Mouse (Mus musculus) erythroblast, embryonic 14.5 days (primary cell): Measurements from ENCODE around the gene Armcx6.

Source experiments
- GATA1 ChIP-seq: IDR thresholded peaks from 2 replicates; pipeline ENCODE4 v1.6.1; 2012; ENCODE audit warnings: low read length, inconsistent platforms, mixed read lengths
- TAL1 ChIP-seq: IDR thresholded peaks from 3 replicates; pipeline ENCODE4 v1.6.1; 2012; ENCODE audit warnings: low read length, inconsistent platforms, mixed read lengths

GRCm38 (mm10) chrX:134757293-134757995 is 6.2 kb upstream of the Armcx6 start:
- TF ChIP-seq TAL1 (no peak), GATA1 (no peak)
